Mouse (Mus musculus) adrenal gland, adult (tissue): ENCODE data around the gene Adh1.

Experiments used
- DNase-seq, 2 experiments: peaks; one replicate each; pipeline ENCODE4 v3.0.0; 2022 to 2023; ENCODE audit warnings: low spot score in 1 of 2; ENCODE audit not compliant: inconsistent age in 2 of 2

Gene Adh1

DNA sequence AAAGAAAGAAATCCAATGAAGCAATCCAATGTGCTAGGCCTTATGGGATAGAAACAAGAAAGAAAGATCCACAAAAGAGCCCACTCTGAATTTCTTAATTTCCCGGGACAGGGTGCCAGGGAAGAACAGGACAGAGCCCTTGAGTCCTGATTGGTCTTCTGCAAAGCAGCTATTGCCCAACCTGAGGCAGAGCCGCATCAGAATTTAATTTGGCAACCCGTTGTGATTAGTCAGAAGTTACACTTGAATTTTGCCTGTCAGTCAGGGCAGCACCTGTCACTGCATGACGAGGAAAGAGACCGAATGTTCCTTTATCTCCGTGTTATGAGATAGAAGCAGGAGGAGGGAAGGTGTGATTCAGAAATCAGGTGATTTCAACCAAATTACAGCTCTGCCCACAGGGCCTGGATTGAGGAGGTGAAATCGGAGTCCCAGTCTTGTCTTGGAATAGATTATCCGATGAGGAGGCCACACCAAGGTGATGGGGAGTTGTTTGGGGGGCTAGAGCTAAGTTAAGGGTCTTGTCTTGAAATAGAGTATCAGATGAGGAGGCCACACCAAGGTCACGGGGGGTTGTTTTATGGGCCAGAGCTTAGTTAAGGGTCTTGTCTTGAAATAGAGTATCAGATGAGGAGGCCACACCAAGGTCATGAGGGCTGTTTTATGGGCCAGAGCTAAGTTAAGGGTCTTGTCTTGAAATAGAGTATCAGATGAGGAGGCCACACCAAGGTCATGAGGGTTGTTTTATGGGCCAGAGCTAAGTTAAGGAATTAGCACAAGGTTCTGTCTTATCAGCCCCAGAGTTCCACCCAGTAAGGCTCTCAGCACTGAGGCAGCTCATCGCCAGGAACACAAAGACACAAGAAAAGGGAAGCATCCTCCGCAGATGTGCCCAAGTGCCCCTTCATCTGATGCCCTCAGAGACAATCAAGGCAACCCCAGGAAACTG, at the start of gene Adh1:
Adh1 (plus strand) TSS at position 271 of the 949 bp plus-strand sequence.
- DNase-seq: peak in 1 of 2 experiments; percentile 83

DNA sequence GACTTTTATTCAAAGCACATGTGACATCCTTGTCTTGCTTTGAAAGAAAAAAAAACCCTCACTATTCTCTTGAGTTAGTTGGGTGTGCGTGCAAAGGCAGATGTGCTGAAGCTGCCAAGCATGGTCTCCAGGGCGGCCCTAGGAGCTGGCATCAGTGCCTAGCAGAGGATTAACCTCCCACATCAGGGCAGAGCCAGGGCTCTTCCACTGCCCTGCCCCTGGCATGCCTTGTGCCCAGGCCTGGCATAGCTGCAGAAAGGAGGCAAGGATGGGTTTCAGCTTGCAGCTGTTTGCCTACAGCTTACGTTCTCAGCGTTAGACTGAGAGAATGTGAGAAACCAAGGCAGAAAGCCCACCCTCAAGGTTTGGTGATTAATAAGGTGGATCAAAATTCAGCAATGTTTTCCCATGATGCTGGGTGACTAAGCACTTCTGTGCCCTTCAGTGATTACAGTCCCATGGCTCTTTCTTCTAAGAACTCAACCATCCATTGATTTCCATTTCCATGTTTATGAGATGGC, 48.3 kb upstream of the Adh1 start:
- peak in 1 of 2 experiments; percentile 72 for DNase-seq

DNA sequence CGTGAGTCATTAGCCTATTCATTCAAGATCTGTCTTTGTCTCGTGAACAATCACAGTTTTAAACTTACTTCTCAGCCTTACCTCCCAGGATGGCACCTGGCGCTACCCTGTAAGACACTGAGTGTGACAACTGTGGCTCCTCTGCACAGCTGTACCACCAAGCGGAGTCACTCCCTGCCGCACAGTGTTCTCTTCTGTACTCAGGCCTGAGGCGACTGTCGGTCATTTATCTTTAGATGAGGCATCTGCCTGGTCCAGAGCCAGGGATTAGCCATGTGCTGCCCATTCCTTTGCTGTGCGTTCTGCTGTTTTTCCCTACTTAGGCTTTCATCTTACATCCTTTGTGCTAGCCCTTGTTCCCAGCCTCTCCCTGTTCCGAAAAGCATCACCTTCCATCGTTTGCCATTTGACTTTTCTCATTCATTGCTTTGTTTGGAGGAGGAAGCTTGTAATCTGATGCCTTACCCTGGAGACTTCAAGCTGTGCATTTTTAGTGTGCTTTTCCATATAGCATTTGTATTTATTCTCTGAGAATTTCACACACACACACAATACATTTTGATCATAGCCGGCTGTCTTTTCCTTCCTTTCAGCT, 45.3 kb upstream of the Adh1 start:
- peak; percentile 71 to 85 for DNase-seq

DNA sequence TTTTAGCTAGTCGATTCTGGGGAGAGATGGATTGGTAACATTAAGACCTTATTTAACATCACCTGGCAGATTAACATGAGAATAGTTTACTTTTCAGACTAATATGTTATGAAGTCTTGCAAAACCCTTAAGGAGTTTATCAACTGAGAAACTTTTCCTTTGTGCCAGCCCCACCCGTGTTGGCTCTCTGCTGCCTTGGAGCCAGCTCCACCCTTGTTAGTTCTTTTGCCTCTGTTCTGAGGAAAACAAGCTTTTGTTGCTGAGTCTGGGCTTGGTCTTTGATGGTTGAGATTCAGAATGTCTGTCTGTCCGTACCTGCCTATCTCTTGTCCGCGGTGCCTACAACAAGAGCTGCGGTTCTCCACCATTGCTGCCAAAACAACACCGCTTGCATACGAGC, 44.7 kb upstream of the Adh1 start:
- no peak for DNase-seq

DNA sequence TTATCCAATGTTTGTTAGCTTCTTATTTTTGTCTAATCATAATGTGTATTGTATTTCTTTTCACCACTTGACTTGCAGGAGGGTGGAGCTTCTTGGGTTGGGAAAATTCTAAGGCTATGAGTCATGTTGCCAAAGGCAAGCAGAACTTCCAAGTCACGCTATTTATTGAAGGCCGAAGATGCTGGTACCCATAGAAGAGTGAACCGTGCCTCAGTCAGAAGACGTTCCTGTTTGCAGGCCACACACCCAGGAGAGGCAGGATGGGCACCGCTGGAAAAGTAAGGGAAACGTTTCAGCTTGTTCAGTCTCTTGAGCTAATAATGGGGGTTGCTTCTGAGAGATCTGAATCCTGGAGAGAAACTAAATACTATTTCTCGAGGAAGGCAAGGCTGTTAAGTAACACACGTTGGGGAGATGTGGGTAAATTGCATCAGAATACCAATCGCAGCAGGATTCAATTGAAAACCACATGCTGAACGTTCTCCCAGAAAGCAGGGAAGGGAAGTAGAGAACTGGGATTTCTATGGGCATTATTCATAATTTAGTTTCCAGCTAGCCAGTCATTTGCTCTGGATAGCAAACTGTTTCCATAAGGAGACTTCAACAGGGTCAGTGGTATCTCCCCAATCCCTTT, 43.0 kb upstream of the Adh1 start, which contains the start of gene Adh7:
Adh7 (plus strand) TSS at position 130 of the 634 bp plus-strand sequence.
- no peak for DNase-seq

DNA sequence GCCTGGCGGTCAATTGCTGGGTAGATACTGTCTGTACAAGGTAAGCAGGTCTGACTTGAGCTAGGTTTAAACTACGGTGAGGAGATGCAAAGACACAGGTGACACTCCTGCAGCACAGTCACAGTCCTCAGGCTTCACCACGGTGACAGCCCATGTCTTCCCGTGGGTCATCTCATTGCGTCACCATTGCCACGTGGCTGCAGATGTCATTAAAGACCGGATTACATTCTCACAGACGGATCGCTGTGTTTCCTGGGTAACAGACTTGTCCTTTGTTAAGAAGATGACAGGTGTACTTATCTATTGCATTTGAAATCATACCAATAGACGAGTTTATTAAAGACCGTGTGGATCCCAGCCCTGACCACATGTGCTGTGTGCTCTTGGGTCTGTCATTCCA, 39.7 kb upstream of the Adh1 start:
- DNase-seq: no peak

DNA sequence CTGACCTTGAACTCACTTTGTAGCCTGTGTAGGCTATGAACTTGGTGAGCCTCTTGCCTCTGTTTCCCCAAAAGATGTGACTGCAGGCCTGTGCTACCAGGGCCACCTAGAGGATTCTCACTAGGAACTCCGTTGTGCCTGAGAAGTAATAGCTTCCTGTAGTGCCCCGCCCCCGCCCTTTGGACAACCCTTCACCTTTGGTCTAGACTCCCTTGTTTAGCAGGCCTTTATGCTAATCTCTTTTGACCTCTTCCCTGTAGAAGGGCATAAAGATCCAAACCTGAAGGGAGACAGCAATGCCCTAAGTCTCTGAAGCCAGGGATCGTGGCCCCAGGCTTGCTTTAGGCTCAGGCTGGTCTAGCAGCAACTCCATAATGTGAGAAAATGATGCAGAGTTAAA, 38.3 kb upstream of the Adh1 start:
- no peak for DNase-seq

DNA sequence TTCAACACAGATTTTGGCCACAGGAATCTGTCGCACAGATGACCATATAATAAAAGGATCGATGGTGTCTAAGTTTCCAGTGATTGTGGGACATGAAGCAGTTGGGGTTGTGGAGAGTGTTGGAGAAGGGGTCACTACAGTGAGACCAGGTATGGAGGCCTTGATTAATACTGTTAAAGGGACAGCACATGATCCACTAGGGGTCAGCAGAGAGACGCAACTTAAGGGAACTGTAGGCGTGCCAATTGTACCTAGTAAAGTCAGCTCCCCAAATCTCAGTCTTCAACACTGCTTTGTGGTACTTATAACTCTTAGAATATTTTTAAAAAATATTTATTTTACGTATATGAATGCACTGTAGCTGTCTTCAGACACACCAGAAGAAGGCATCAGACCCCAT, 37.8 kb upstream of the Adh1 start:
- DNase-seq: peak; percentile 68 to 94

DNA sequence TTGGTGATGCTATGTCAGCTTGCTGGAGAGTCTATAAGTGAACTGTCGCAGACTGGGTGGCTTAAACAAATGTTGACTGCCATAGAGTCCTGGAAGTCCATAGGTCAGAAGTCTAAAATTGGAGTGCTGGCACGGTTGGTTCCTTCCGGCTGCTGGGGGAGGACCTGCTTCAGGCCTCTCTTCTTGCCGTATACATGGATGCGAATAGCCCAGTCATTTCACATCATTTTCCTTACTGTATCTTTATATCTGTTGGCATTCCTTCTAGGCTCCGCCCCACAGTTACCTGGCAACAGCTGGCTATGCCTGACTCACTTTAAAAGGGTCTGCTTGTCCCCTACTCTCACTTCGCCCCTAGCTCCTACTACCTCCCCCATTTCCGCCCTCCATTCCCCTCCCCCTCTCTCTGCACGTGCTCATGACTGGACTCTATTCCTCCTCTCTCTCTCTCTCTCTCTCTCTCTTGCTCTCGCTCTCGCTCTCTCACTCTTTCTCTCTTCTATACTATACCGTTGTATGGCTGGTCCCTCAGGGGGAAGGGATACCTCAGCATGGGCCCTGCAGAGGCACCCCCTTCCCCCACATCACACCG, 36.3 kb upstream of the Adh1 start:
- DNase-seq: no peak

DNA sequence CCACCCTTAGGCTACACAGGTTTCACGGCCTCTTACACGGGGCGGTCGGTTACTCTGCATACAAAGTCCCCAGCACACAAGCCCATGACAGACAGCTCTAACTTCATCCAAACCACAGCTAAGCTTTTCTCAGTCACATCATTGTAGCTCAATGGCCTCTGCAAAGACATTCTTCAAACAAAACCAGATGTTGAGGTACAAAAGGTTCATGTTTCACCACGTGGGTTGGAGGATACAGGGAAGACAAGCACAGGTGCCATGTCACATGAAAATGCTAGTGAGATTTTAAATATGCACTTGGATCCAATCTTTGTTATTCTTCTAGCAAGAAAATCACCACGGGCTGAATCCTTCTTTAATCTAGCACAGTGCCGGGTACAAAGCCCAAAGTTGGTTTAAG, 35.5 kb upstream of the Adh1 start:
- no peak for DNase-seq

DNA sequence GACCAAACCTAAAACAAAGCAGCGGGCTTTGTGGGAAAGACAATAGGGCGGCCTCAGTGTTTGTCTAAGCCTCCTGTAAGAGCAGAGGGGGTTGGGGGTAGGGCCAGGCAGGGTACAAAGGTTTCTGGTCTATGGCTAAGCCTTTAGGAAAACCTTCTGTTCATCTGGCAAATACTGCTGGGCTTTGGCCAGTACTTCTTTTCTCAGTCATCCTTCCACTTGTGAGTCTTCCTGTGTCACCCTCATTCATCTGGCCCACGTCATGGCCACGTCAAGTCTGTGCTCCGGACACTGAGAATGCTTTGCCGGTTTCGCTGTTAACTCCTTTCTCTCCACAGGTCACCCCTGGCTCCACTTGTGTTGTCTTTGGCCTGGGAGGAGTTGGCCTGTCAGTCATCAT, 34.9 kb upstream of the Adh1 start:
- DNase-seq: peak; percentile 54 to 88

DNA sequence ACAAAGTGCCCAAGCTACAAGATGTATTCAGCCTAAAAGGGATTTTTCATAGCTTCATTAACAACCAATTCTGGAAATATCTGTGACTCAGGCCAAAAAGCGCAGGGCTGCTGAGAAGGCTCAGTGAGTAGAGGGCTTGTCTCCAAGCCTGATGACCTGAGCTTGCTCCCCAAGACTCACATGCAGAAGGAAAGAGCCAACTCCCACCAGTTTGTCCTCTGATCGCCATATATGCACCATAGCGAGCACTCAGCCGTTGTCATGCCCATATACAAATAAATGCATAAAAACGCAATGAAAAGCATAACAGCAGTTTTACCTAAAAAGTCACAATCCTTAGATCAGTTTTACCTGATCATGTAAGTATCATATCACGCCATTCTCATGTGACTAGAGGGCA, 34.3 kb upstream of the Adh1 start:
- no peak for DNase-seq

DNA sequence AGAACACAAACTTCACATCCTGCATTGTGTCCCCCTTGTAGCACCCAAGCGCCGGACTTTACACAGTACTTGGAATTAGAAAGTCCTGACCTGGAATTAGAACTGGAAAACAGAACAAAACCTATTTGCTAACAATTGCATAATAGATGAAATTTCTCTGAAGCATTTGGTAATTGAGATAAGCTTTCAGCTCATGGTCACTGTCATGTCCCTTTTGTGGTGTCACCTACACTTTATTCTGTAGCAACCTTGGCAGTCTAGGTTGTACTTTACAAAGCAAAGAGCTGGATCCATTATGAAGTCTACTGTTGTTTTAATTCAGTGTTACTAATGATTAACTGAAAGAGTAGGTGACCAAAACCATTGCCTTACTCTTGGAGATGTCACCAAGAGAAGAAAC, 33.7 kb upstream of the Adh1 start:
- peak in 1 of 2 experiments; percentile 66 for DNase-seq

DNA sequence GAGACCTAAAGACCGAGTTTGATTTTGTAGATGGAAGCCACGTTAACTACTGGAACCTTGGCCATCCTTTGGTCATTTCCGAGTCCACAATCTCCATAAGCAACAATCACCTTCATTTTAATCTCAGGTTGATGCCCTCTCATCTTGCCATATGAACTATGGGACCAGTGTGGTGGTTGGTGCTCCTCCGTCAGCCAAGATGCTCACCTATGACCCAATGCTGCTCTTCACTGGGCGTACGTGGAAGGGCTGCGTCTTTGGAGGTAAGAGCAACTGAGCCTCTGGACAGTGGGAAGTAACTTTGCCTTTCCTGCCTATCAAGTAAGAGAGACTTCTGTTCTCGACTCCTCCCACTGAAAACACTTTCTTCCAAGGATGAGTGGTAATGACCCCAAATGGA, 33.0 kb upstream of the Adh1 start:
- DNase-seq: no peak

DNA sequence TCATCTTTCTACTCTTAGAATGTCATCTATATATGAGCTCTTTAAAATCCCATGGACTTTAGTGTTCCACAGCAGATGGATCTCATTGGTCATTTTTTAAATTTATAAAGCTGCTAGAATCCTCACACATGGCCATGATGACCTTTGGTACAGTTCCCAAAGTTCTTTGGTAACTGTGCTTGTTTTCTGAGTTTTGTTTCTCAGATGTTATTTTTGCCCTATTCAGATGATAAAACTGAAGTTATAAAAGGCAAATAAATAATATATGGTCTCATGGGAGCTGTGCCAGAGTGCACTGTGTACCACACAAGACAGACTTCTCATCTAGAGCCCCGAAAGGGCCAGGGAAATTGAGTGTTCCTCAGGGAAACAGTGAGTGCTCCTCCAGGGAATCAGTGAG, 31.3 kb upstream of the Adh1 start:
- peak in 1 of 2 experiments; percentile 60 for DNase-seq

DNA sequence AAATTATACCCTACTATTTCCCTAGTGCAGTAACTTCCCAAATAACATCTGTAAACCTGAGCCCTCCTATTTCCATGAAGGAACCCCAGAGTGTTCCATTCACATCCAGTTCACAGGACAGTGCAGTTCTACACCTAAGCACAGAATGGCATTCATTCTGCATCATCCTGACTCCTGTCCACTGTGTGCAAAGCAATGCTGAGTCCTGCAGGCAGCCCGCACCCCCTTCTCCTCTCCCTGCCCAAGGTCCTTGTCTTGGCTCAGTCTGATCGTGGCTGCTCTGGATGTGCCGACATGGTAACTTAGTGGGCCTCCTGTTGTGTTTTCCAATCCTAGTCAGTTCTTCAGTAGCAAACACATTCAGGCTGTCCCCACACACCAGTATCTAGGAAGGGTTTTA, 30.5 kb upstream of the Adh1 start:
- DNase-seq: peak; percentile 80 to 88

DNA sequence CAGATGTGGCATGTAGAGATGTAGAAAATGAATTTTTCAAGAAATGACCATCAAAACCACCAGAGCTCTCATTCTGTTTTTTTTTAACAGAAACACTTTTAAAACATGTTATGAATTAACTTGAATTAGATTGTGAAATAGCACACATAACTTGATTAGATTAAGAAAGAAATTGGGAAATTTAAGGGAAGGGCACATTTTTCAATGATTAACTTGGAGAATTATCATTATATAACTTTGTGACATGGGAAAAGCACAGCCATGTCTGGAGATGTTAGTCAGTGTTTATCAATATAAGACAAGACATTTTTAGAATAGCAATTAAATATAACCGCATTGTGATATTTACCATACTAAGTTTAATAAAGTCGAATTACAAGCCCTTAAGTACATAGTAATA, 29.3 kb upstream of the Adh1 start:
- DNase-seq: no peak

DNA sequence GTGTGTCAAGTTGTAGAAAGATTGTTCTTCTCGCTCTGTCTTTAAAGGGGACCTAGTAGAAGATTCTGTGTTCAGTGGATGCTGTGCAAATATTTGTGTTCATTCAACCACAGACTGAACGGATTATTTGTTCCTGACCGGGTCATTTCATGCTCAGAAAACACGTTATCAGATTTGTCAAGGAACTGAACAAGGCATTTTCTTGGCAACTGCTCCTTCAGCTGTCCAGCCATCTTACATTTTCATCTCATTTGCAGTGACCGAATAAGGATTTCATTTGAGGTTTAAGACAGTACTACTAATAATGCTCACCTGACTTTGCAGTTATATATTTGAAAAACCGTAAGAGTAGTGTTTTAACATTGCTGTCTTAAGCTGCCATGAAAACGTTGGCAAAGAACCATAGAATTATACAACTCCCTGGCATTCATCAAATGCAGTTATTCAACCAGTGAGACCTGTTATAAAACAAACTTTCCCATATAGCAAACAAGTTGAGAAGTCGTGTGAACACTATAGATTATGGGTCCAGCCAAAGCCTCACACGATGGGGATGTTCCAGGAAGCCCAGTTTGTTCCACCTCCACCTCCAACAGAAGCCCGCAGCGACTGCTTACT, 24.1 kb upstream of the Adh1 start:
- DNase-seq: no peak

DNA sequence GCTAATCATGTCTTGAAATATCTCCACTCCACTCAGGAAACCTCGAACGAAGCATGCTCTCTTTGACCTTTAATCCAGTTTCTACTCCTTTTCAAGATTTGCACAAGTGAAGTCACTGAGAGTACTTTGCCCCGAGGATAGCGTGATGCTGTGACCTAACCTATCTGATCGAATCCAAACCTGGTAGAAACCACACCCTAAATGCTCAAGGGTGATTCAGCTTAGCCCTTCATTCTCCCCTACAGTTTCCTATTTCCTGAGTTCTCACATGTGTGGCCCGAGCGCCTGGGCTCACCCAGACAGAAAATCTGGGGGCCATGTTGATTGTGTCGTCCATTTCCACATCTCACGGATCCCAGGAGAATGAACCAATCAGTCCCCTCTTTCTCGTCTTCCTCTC, 22.7 kb upstream of the Adh1 start:
- no peak for DNase-seq

DNA sequence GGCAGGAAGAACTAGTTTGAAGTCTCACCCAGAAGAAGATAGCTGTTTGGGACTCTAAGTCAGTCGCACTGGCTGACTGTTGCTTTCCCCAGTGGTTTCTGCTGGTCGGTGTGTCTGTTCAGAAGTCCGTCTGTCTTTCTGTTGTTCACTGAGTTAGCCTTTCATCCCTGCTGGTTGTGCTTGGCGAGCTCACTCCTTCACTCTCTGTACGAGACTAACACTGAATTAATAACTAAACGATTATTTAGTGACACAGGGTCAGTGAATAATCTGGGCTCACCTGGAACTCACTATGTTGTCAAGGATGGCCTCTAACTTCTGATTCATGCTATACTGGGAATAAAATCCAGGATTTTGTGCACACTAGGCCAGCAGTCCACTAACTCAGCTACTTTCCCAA, 21.3 kb upstream of the Adh1 start:
- DNase-seq: no peak

DNA sequence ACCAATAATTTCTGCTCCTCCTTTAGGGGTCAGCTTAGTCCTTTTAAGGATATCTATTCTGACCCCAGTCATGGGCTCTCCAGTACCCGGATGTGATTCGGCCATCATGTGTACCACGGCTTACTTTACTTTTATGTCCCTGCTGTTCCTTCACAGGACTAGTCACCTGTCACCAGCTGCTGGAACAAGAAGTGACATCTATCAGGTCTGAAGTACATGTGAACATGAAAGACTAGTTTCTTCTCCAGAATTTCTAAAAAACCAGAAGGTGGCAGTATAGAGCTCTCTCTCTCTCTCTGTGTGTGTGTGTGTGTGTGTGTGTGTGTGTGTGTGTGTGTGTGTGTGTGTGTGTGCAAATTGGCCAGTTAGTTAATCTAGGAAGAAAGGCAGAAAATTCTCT, 20.4 kb upstream of the Adh1 start:
- DNase-seq: peak in 1 of 2 experiments; percentile 75
